ENCODE assay signal across 10 mouse cellular contexts in genomic region chr2:147367911-147368591, GRCm38 (mm10). TPM values are rescaled to one million over a fixed set of nuclear protein-coding genes. Genes with fewer than 3 reads are reported as not detected.
A peak's percentile ranks its signal among the peaks of the same experiment; 100 is the strongest.
DNase-seq lines count a peak whose midpoint lies in the region; ATAC-seq and TF ChIP-seq lines count a peak whose summit lies in the region.
"Had no signal": no experiment of that assay in that cellular context is flagged by ENCODE, and none has a peak within 500 bp of the region (broad histone marks: within the 10 kb centered on the region; RNA-seq: fewer than 3 reads in every experiment).

No protein-coding gene starts in this region.

- no peaks in the 10 kb centered on the region for H3K9me3 ChIP-seq in forebrain, embryonic 10.5 days
- H3K9me3 ChIP-seq in forebrain, embryonic 12.5 days: no peaks in the 10 kb centered on the region
- H3K9me3 ChIP-seq in lung, embryonic 14.5 days (ENCODE audit: low read depth, low read length): no peaks in the 10 kb centered on the region
- no peaks in the 10 kb centered on the region for H3K9me3 ChIP-seq in embryonic facial prominence, embryonic 15.5 days (replicated peaks)
- no peaks in the 10 kb centered on the region for H3K9me3 ChIP-seq in neural tube, embryonic 11.5 days (ENCODE audit: control insufficient read depth, low read length)
- H3K9me3 ChIP-seq: liver, embryonic 13.5 days had no signal

- under 1% methylated on average over 32 of the region's 32 CpGs for WGBS in forebrain, embryonic 10.5 days
- WGBS in forebrain, embryonic 12.5 days: 2% methylated on average over 32 of the region's 32 CpGs
- 3% methylated on average over 32 of the region's 32 CpGs for WGBS in lung, embryonic 14.5 days
- 7% methylated on average over 32 of the region's 32 CpGs for WGBS in embryonic facial prominence, embryonic 15.5 days
- 1% methylated on average over 32 of the region's 32 CpGs for WGBS in neural tube, embryonic 11.5 days

- no peak overlapping the region for H3K27ac ChIP-seq in forebrain, embryonic 10.5 days
- no peak overlapping the region for H3K27ac ChIP-seq in forebrain, embryonic 12.5 days
- no peak overlapping the region for H3K27ac ChIP-seq in lung, embryonic 14.5 days (ENCODE audit: low read depth)
- H3K27ac ChIP-seq in embryonic facial prominence, embryonic 15.5 days (replicated peaks): no peak overlapping the region
- no peak overlapping the region for H3K27ac ChIP-seq in neural tube, embryonic 11.5 days (ENCODE audit: low read depth, low read length)
- H3K27ac ChIP-seq: liver, embryonic 13.5 days had no signal

- H3K36me3 ChIP-seq in forebrain, embryonic 10.5 days (replicated peaks): no peaks in the 10 kb centered on the region
- no peaks in the 10 kb centered on the region for H3K36me3 ChIP-seq in forebrain, embryonic 12.5 days (replicated peaks)
- no peaks in the 10 kb centered on the region for H3K36me3 ChIP-seq in lung, embryonic 14.5 days (ENCODE audit: insufficient read depth)
- H3K36me3 ChIP-seq in embryonic facial prominence, embryonic 15.5 days: no peaks in the 10 kb centered on the region
- no peaks in the 10 kb centered on the region for H3K36me3 ChIP-seq in neural tube, embryonic 11.5 days (ENCODE audit: control insufficient read depth, insufficient read depth, low read length)
- H3K36me3 ChIP-seq: liver, embryonic 13.5 days had no signal

- H3K4me1 ChIP-seq in forebrain, embryonic 10.5 days: peaks cover 27% of the 10 kb centered on the region
- peaks cover 13% of the 10 kb centered on the region for H3K4me1 ChIP-seq in forebrain, embryonic 12.5 days
- H3K4me1 ChIP-seq in lung, embryonic 14.5 days (ENCODE audit: insufficient read depth): no peaks in the 10 kb centered on the region
- H3K4me1 ChIP-seq in embryonic facial prominence, embryonic 15.5 days: peaks cover 16% of the 10 kb centered on the region
- H3K4me1 ChIP-seq in neural tube, embryonic 11.5 days (ENCODE audit: control insufficient read depth, insufficient read depth, low read length): no peaks in the 10 kb centered on the region
- H3K4me1 ChIP-seq: liver, embryonic 13.5 days had no signal

- no peak for TF ChIP-seq CTCF in lung, embryonic 14.5 days (IDR thresholded peaks at IDR 0.05; ENCODE audit: low read depth)

- H3K4me2 ChIP-seq in forebrain, embryonic 12.5 days: no peak overlapping the region
- peak overlapping the region; percentile 25; the same call in 1 of the 2 replicates for H3K4me2 ChIP-seq in lung, embryonic 14.5 days
- H3K4me2 ChIP-seq in embryonic facial prominence, embryonic 15.5 days (replicated peaks): peak overlapping the region; percentile 65
- peak overlapping the region; percentile 34 for H3K4me2 ChIP-seq in neural tube, embryonic 11.5 days (ENCODE audit: low read depth)
- H3K4me2 ChIP-seq: liver, embryonic 13.5 days had no signal

- peak; percentile 46 for DNase-seq in forebrain, embryonic 10.5 days (ENCODE audit: extremely low spot score, low spot score)
- peak; percentile 39 for DNase-seq in lung, embryonic 14.5 days
- no peak for DNase-seq in lung, postnatal 36 days
- peak; percentile 57 for DNase-seq in neural tube, embryonic 11.5 days (ENCODE audit: low spot score)
- no peak for DNase-seq in frontal cortex, postnatal 14 days (ENCODE audit: low spot score in 2 of 2)
- no peak for DNase-seq in urinary bladder, postnatal 25 days (ENCODE audit: low spot score)
- DNase-seq: kidney, postnatal 25 days; liver, embryonic 13.5 days had no signal

- peaks cover 95% of the 10 kb centered on the region for H3K27me3 ChIP-seq in forebrain, embryonic 10.5 days (ENCODE audit: poor library complexity, severe bottlenecking)
- H3K27me3 ChIP-seq in forebrain, embryonic 12.5 days: peaks cover 92% of the 10 kb centered on the region
- H3K27me3 ChIP-seq in lung, embryonic 14.5 days (ENCODE audit: insufficient read depth, low read length): peaks cover 90% of the 10 kb centered on the region
- H3K27me3 ChIP-seq in embryonic facial prominence, embryonic 15.5 days: peaks cover 90% of the 10 kb centered on the region
- peaks cover 90% of the 10 kb centered on the region for H3K27me3 ChIP-seq in neural tube, embryonic 11.5 days (ENCODE audit: control insufficient read depth, insufficient read depth, low read length)

- no peak overlapping the region for H3K9ac ChIP-seq in forebrain, embryonic 12.5 days
- H3K9ac ChIP-seq in lung, embryonic 14.5 days: no peak overlapping the region
- no peak overlapping the region for H3K9ac ChIP-seq in embryonic facial prominence, embryonic 15.5 days
- H3K9ac ChIP-seq in neural tube, embryonic 11.5 days (ENCODE audit: low read length): no peak overlapping the region
- H3K9ac ChIP-seq: liver, embryonic 13.5 days had no signal

- H3K4me3 ChIP-seq in forebrain, embryonic 10.5 days: no peak overlapping the region
- no peak overlapping the region for H3K4me3 ChIP-seq in forebrain, embryonic 12.5 days (replicated peaks)
- no peak overlapping the region; the same call in 1 of the 2 replicates for H3K4me3 ChIP-seq in lung, embryonic 14.5 days (ENCODE audit: low read depth, low read length)
- H3K4me3 ChIP-seq in embryonic facial prominence, embryonic 15.5 days (replicated peaks): peak overlapping the region; percentile 47
- peak overlapping the region; percentile 10 for H3K4me3 ChIP-seq in neural tube, embryonic 11.5 days (ENCODE audit: low read depth, low read length)
- H3K4me3 ChIP-seq: liver, embryonic 13.5 days had no signal

- ATAC-seq in forebrain, embryonic 12.5 days (ENCODE audit: low FRiP score): no peak
- ATAC-seq in lung, embryonic 14.5 days (ENCODE audit: insufficient read depth): no peak
- 0 out of 2 replicates have a peak, but pooled peaks have one; percentile 36 for ATAC-seq in embryonic facial prominence, embryonic 15.5 days (ENCODE audit: insufficient number of reproducible peaks, low FRiP score, low TSS enrichment, low read depth)
- 0 out of 2 replicates have a peak, but pooled peaks have one; percentile 21 for ATAC-seq in neural tube, embryonic 11.5 days (ENCODE audit: insufficient read depth, low FRiP score, low TSS enrichment)

RNA-seq across cellular contexts. Expression of gene Pax1, which starts 6.3 kb away (rescaled TPM):
- polyA plus RNA-seq in forebrain, embryonic 10.5 days (2016; fragmentation: Nextera tagmentation; extraction: Ambion mirVana): 0.05 and 0.14 TPM in 2 replicates
- polyA plus RNA-seq in forebrain, embryonic 12.5 days (2016; fragmentation: Nextera tagmentation; extraction: Ambion mirVana): 1.4 and 2.2 TPM in 2 replicates
- polyA plus RNA-seq in lung, embryonic 14.5 days (2014; fragmentation: Nextera tagmentation; extraction: Ambion mirVana): 0.07 TPM in 1 of 2 replicates, not detected in the other
- polyA plus RNA-seq in embryonic facial prominence, embryonic 15.5 days (2015; fragmentation: Nextera tagmentation; extraction: Ambion mirVana): 8.9 and 9.6 TPM in 2 replicates
- 17.0 and 26.4 TPM in 2 replicates for polyA plus RNA-seq in neural tube, embryonic 11.5 days (2014; fragmentation: Nextera tagmentation; extraction: Ambion mirVana)
- polyA plus RNA-seq: liver, embryonic 13.5 days had no signal

Comparison
In these comparisons a context has a peak if more than half of its experiments do, and no peak if none do; other contexts are left out.
1. DNase-seq: peak in forebrain, embryonic 10.5 days (single experiment), lung, embryonic 14.5 days (single experiment) and neural tube, embryonic 11.5 days (single experiment); none in lung, postnatal 36 days (single experiment), frontal cortex, postnatal 14 days (0 of 2) and urinary bladder, postnatal 25 days (single experiment).
2. H3K4me3 ChIP-seq: peak in embryonic facial prominence, embryonic 15.5 days (single experiment) and neural tube, embryonic 11.5 days (single experiment); none in forebrain, embryonic 10.5 days (single experiment), forebrain, embryonic 12.5 days (single experiment) and lung, embryonic 14.5 days (single experiment).
3. ATAC-seq: peak in embryonic facial prominence, embryonic 15.5 days (single experiment) and neural tube, embryonic 11.5 days (single experiment); none in forebrain, embryonic 12.5 days (single experiment) and lung, embryonic 14.5 days (single experiment).